Mouse (Mus musculus): ENCODE results near the gene Btbd35f25.
"Not testable (repeated sequence)": the region's sequence is repeated elsewhere in the genome, so short reads cannot be mapped to it uniquely, and the experiment has no call there.

Gene Btbd35f25

GRCm38 (mm10) chrX:31717056-31717455 lies at the start of gene Btbd35f25:
TSS of gene Btbd35f25 (minus strand) at chrX:31717156.
- not testable (repeated sequence) for ATAC-seq (ENCODE audit: low TSS enrichment)

GRCm38 (mm10) chrX:31766255-31766654 lies 49.3 kb upstream of the Btbd35f25 start:
- no peak for ATAC-seq (ENCODE audit: low TSS enrichment)

DNA sequence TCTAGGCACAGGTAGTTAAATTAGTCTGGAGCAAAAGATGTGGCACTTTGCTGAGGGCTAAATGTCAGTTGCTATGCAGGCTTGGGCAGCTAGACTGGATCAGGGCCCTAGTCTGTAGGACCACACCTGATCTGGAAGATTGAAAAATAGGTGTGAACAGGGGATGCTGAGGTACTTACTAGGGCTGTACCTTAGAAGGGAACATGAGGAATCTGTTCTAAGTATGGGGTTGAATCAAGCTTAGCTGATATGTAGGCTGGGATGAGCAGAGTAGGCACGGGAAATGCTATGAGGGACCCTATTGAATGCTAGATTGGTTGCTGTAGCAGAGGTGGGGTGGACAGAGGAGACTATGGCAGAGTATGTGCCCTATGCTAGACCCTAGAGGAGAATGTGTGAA lies 47.0 kb upstream of the Btbd35f25 start:
- no peak for ATAC-seq (ENCODE audit: low TSS enrichment)

DNA sequence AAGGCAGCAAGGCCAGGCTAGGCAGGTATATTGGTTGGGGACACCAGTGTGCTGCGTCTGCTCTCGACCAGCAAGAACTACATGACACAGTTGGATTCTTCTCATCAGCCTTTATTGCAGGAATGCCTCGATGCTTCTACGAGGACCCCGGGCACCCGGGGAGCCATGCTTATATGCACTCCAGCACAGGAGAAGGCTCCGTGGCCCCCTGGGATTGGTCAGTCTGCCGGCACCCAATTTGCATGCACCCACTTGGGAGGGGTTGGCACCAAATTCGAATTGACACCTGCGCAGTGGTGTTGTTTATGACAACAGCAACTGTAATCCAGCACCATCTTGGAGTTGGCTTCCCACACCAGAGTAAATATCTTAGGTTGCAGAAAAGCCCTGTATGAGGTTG lies 28.1 kb upstream of the Btbd35f25 start:
- no peak for ATAC-seq (ENCODE audit: low TSS enrichment)

DNA sequence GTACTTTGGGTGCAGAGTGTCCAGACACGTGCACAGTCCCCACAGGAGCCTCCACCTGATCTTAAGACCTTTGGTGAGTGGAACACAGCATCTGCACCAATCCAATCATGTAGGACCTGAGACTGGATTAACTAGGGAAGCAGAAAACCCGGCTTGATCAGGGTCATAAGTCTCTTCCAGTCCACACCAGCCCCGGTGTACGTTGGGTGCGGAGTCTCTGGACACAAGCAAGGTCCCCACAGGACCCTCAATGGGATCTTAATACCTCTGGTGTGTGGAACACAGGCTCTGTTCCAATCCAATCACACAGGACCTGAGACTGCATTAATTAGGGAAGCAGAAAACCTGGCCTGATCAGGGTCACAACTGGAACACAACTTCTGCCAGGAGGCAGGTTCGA lies 20.0 kb upstream of the Btbd35f25 start:
- ATAC-seq (ENCODE audit: low TSS enrichment), result no peak

All from frontal cortex, adult (tissue).